Mouse (Mus musculus): ENCODE results near the gene Dda1. TPM values are rescaled to one million over a fixed set of nuclear protein-coding genes. Genes with fewer than 3 reads are reported as not detected.
A peak's percentile ranks its signal among the peaks of the same experiment; 100 is the strongest.

Gene Dda1
- polyA plus RNA-seq, 2 experiments, result 99.6 to 101 TPM

GRCm38 (mm10) chr8:71485142-71486135 is 16.4 kb downstream of the Dda1 start, which contains the start of gene Ano8:
Ano8 (minus strand) TSS chr8:71485963.
- no peak for TF ChIP-seq POLR2A (IDR thresholded peaks at IDR 0.05; ENCODE audit: borderline replicate concordance, extremely low read depth, insufficient read depth, insufficient read length)
- no peaks in the 10 kb centered on the region for H3K27me3 ChIP-seq (ENCODE audit: control insufficient read depth, insufficient read depth, low read length)
- peaks cover 21% of the 10 kb centered on the region for H3K36me3 ChIP-seq (ENCODE audit: control insufficient read depth, insufficient read depth, low read length)
- ATAC-seq (ENCODE audit: low FRiP score, low read depth) (peak; percentile 64), DNase-seq (ENCODE audit: low spot score) (peak; percentile 92)
- peaks cover 12% of the 10 kb centered on the region for H3K4me1 ChIP-seq (ENCODE audit: control insufficient read depth, insufficient read depth, low read length)
- peak within 1 kb of the TSS; percentile 77 for H3K4me3 ChIP-seq (replicated peaks; ENCODE audit: low read length)
- peak within 1 kb of the TSS; percentile 78 for H3K9ac ChIP-seq (ENCODE audit: low read depth, low read length, severe bottlenecking)
- peak within 1 kb of the TSS; percentile 84 for H3K4me2 ChIP-seq (replicated peaks; ENCODE audit: low read depth, low read length, severe bottlenecking)
- no peaks in the 10 kb centered on the region for H3K9me3 ChIP-seq (ENCODE audit: control insufficient read depth, low read length)
- H3K27ac ChIP-seq (replicated peaks; ENCODE audit: low read depth, low read length), result peak within 1 kb of the TSS; percentile 61; the same call in 1 of the 2 replicates
- WGBS, result 11% methylated on average over 39 of the region's 58 CpGs

GRCm38 (mm10) chr8:71486136-71486529 is 17.1 kb downstream of the Dda1 start:
- TF ChIP-seq POLR2A (IDR thresholded peaks at IDR 0.05; ENCODE audit: borderline replicate concordance, extremely low read depth, insufficient read depth, insufficient read length), result no peak
- Histone ChIP-seq H3K36me3 (ENCODE audit: control insufficient read depth, insufficient read depth, low read length) (peaks cover 21% of the 10 kb centered on the region), H3K4me1 (ENCODE audit: control insufficient read depth, insufficient read depth, low read length) (peaks cover 12% of the 10 kb centered on the region), H3K9me3 (ENCODE audit: control insufficient read depth, low read length) (no peaks in the 10 kb centered on the region), H3K4me2 (replicated peaks; ENCODE audit: low read depth, low read length, severe bottlenecking) (peak overlapping the region; percentile 84), H3K9ac (ENCODE audit: low read depth, low read length, severe bottlenecking) (no peak overlapping the region), H3K27ac (replicated peaks; ENCODE audit: low read depth, low read length) (no peak overlapping the region), H3K4me3 (replicated peaks; ENCODE audit: low read length) (peak overlapping the region; percentile 77), H3K27me3 (ENCODE audit: control insufficient read depth, insufficient read depth, low read length) (no peaks in the 10 kb centered on the region)
- ATAC-seq (ENCODE audit: low FRiP score, low read depth), result no peak
- WGBS, result 23% methylated on average over 7 of the region's 7 CpGs
- no peak for DNase-seq (ENCODE audit: low spot score)

- peak; percentile 48 for ATAC-seq (ENCODE audit: low FRiP score, low read depth)
Observed at GRCm38 (mm10) chr8:71487691-71488445, 18.9 kb downstream of the Dda1 start, which contains the start of gene Gtpbp3. Gtpbp3 (plus strand) TSS chr8:71488103.

GRCm38 (mm10) chr8:71488454-71488853 is 19.5 kb downstream of the Dda1 start:
- DNase-seq (ENCODE audit: low spot score), result peak; percentile 96
- Histone ChIP-seq H3K27ac (replicated peaks; ENCODE audit: low read depth, low read length) (peak overlapping the region; percentile 48; the same call in 1 of the 2 replicates), H3K36me3 (ENCODE audit: control insufficient read depth, insufficient read depth, low read length) (peaks cover 34% of the 10 kb centered on the region), H3K9ac (ENCODE audit: low read depth, low read length, severe bottlenecking) (peak overlapping the region; percentile 72), H3K4me1 (ENCODE audit: control insufficient read depth, insufficient read depth, low read length) (peaks cover 12% of the 10 kb centered on the region), H3K4me3 (replicated peaks; ENCODE audit: low read length) (peak overlapping the region; percentile 60), H3K4me2 (replicated peaks; ENCODE audit: low read depth, low read length, severe bottlenecking) (peak overlapping the region; percentile 98), H3K27me3 (ENCODE audit: control insufficient read depth, insufficient read depth, low read length) (no peaks in the 10 kb centered on the region), H3K9me3 (ENCODE audit: control insufficient read depth, low read length) (no peaks in the 10 kb centered on the region)
- 1% methylated on average over 21 of the region's 22 CpGs for WGBS
- TF ChIP-seq POLR2A (IDR thresholded peaks at IDR 0.05; ENCODE audit: borderline replicate concordance, extremely low read depth, insufficient read depth, insufficient read length), result no peak
- peak; percentile 95 for ATAC-seq (ENCODE audit: low FRiP score, low read depth)

More at GRCm38 (mm10) chr8:71487691-71488445, 18.9 kb downstream of the Dda1 start, which contains the start of gene Gtpbp3:
- TF ChIP-seq POLR2A (IDR thresholded peaks at IDR 0.05; ENCODE audit: borderline replicate concordance, extremely low read depth, insufficient read depth, insufficient read length), result 0 out of 2 replicates have a peak, but pooled peaks have one; percentile 29
- Histone ChIP-seq H3K9ac (ENCODE audit: low read depth, low read length, severe bottlenecking) (peak within 1 kb of the TSS; percentile 72), H3K36me3 (ENCODE audit: control insufficient read depth, insufficient read depth, low read length) (peaks cover 30% of the 10 kb centered on the region), H3K4me1 (ENCODE audit: control insufficient read depth, insufficient read depth, low read length) (peaks cover 12% of the 10 kb centered on the region), H3K27me3 (ENCODE audit: control insufficient read depth, insufficient read depth, low read length) (no peaks in the 10 kb centered on the region), H3K9me3 (ENCODE audit: control insufficient read depth, low read length) (no peaks in the 10 kb centered on the region), H3K4me3 (replicated peaks; ENCODE audit: low read length) (peak within 1 kb of the TSS; percentile 60), H3K4me2 (replicated peaks; ENCODE audit: low read depth, low read length, severe bottlenecking) (peak within 1 kb of the TSS; percentile 98), H3K27ac (replicated peaks; ENCODE audit: low read depth, low read length) (peak within 1 kb of the TSS; percentile 48)
- DNase-seq (ENCODE audit: low spot score), result peak; percentile 82
- 1% methylated on average over 33 of the region's 33 CpGs for WGBS

- Histone ChIP-seq H3K36me3 (ENCODE audit: control insufficient read depth, insufficient read depth, low read length) (peaks cover 45% of the 10 kb centered on the region), H3K9me3 (ENCODE audit: control insufficient read depth, low read length) (no peaks in the 10 kb centered on the region), H3K27me3 (ENCODE audit: control insufficient read depth, insufficient read depth, low read length) (no peaks in the 10 kb centered on the region), H3K9ac (ENCODE audit: low read depth, low read length, severe bottlenecking) (0 out of 2 replicates have a peak overlapping the region, but pooled peaks have one; percentile 16), H3K27ac (replicated peaks; ENCODE audit: low read depth, low read length) (no peak overlapping the region), H3K4me2 (replicated peaks; ENCODE audit: low read depth, low read length, severe bottlenecking) (peak overlapping the region; percentile 19; the same call in 1 of the 2 replicates), H3K4me3 (replicated peaks; ENCODE audit: low read length) (no peak overlapping the region), H3K4me1 (ENCODE audit: control insufficient read depth, insufficient read depth, low read length) (peaks cover 22% of the 10 kb centered on the region)
- DNase-seq (ENCODE audit: low spot score) (peak; percentile 77), ATAC-seq (ENCODE audit: low FRiP score, low read depth) (peak; percentile 46)
- WGBS, result 15% methylated on average over 13 of the region's 16 CpGs
- TF ChIP-seq POLR2A (IDR thresholded peaks at IDR 0.05; ENCODE audit: borderline replicate concordance, extremely low read depth, insufficient read depth, insufficient read length), result no peak
Observed at GRCm38 (mm10) chr8:71495039-71495438, 26.0 kb downstream of the Dda1 start.
